Mouse (Mus musculus): ENCODE measurements around the gene Gckr.

DNA sequence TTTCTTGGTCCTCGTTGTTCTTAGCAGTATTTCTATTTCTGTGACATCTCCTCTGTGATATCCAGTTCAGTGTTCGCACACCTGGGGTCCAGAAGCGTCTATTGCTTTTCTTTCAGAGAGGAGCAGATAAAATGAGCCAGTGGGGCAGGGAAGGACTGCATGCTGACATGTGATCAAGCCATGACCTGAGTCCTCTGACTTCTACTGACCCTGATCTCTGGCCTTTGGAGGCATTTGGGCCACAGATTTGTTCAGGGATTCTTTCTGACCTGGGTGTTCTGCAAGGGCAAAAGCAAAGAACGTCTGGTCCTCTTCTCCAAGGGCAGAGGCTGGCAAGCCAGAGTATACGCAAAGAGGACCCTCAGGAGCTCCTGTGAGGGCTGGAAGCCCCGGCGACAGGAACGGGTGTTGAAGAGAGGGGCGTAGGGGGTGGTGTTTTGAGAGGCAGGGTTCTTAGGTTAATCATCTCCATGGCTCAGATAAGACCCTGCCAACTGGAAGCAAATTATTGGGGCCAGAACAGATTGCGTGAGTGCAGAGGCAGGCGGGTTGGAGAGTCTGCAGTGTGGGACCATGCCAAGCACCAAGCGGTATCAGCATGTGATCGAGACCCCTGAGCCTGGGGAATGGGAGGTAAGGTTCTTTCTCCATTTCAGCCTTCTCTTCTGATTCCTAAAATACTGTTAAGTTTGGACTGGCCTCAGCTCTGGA is at the start of gene Gckr:
- no peak for TF ChIP-seq POLR2A (IDR thresholded peaks at IDR 0.05; ENCODE audit: extremely low read depth, insufficient read depth, low read length)
- no peak for TF ChIP-seq CTCF (IDR thresholded peaks at IDR 0.05; ENCODE audit: extremely low read depth, insufficient read depth, low read length)

Data from cortical plate, adult 2 months (tissue).